Mouse (Mus musculus) ES-E14 (cell line): ENCODE measurements around the gene Megf11. TPM values are rescaled to one million over a fixed set of nuclear protein-coding genes. Genes with fewer than 3 reads are reported as not detected.

Experiments used
- DNase-seq: peaks from one replicate; pipeline ENCODE4 v3.0.0-alpha.2; 2013; ENCODE audit warnings: low read depth, low spot score
- H3K27ac ChIP-seq: 2 replicates; pipeline ENCODE4 v1.5.1; 2012; ENCODE audit warnings: low read depth, mild to moderate bottlenecking, low read length, moderate library complexity, mixed read lengths; ENCODE audit not compliant: poor library complexity, insufficient read depth, severe bottlenecking
- H3K36me3 ChIP-seq: 2 replicates; pipeline ENCODE4 v1.6.1; 2012; ENCODE audit warnings: mild to moderate bottlenecking, low read length, moderate library complexity, mixed read lengths; ENCODE audit not compliant: control insufficient read depth, poor library complexity, insufficient read depth, severe bottlenecking
- H3K4me1 ChIP-seq, 2 experiments: fragments of 150-350 bp in 1 of 2; sonication (generic) in 1 of 2; 2 replicates each; pipeline ENCODE4 v1.6.1; 2012; ENCODE audit warnings: low read length in 2 of 2, mild to moderate bottlenecking in 1 of 2, mixed read lengths in 1 of 2; ENCODE audit not compliant: control insufficient read depth in 2 of 2, insufficient read depth in 2 of 2, poor library complexity in 1 of 2
- H3K4me3 ChIP-seq, 2 experiments: fragments of 150-350 bp in 1 of 2; sonication (generic) in 1 of 2; 2 replicates each; pipeline ENCODE4 v1.5.1; 2012; ENCODE audit warnings: low read length in 2 of 2, low read depth in 1 of 2, mild to moderate bottlenecking in 1 of 2, mixed read lengths in 1 of 2; ENCODE audit not compliant: insufficient read depth in 1 of 2, poor library complexity in 1 of 2, severe bottlenecking in 1 of 2
- H3K9ac ChIP-seq: 2 replicates; pipeline ENCODE4 v1.6.1; 2012; ENCODE audit warnings: low read depth, mild to moderate bottlenecking, low read length, mixed read lengths; ENCODE audit not compliant: poor library complexity, insufficient read depth, severe bottlenecking
- H3K9me3 ChIP-seq: fragments of 150-350 bp; sonication (generic); 2 replicates; pipeline ENCODE4 v1.6.1; 2012; ENCODE audit warnings: low read depth, mild to moderate bottlenecking, low read length; ENCODE audit not compliant: control insufficient read depth, insufficient read depth
- CHD2 ChIP-seq: IDR thresholded peaks from 2 replicates; pipeline ENCODE4 v1.6.1; 2014; ENCODE audit warnings: mild to moderate bottlenecking, low read depth, low read length, inconsistent platforms
- HCFC1 ChIP-seq: IDR thresholded peaks from 2 replicates; pipeline ENCODE4 v1.6.1; 2012; ENCODE audit warnings: low read length, inconsistent platforms, borderline replicate concordance; ENCODE audit not compliant: insufficient read depth
- MAFK ChIP-seq: IDR thresholded peaks from 2 replicates; pipeline ENCODE4 v1.6.1; 2014; ENCODE audit warnings: mild to moderate bottlenecking, low read depth, low read length, inconsistent platforms; ENCODE audit not compliant: insufficient read depth
- ZC3H11A ChIP-seq: IDR thresholded peaks from 2 replicates; pipeline ENCODE4 v1.6.1; 2012; ENCODE audit warnings: low read depth, mild to moderate bottlenecking, inconsistent platforms, low read length, borderline replicate concordance
- ZNF384 ChIP-seq: IDR thresholded peaks from 2 replicates; pipeline ENCODE4 v1.6.1; 2012; ENCODE audit warnings: low read depth, low read length, inconsistent platforms
- in situ Hi-C, 2 experiments: fragments of 600-800 bp; cut with MboI; formaldehyde crosslinking; loops; one replicate each; pipeline ENCODE4 v1.15.1; 2025; ENCODE audit warnings: low sequenced_read_pairs in 2 of 2, inconsistent platforms in 1 of 2; ENCODE audit not compliant: unreplicated experiment in 2 of 2
- total RNA-seq: library from RNA; depleted of rRNA; stranded (reverse); fragments of 300-350 nt; gene quantifications from 2 replicates; pipeline ENCODE4 v1.2.3, GENCODE M21; 2012

The Megf11 gene
- total RNA-seq, 1 experiment: 7.5 TPM

- Histone ChIP-seq H3K4me3 (no peak overlapping the region), H3K9me3 (no peaks in the 10 kb centered on the region), H3K9ac (no peak overlapping the region), H3K4me1 (peaks cover 0 to 3% of the 10 kb centered on the region in 2 experiments; a peak in 1 of 4 replicates), H3K36me3 (no peaks in the 10 kb centered on the region), H3K27ac (no peak overlapping the region)
- DNase-seq: no peak
- in situ Hi-C loops: no loop called here
- TF ChIP-seq MAFK (no peak), HCFC1 (no peak), ZNF384 (no peak), ZC3H11A (no peak)
Observed at GRCm38 (mm10) chr9:64466090-64466489, 80.7 kb downstream of the Megf11 start.

- in situ Hi-C loops: no loop called here
- Histone ChIP-seq H3K36me3 (no peaks in the 10 kb centered on the region), H3K9ac (no peak overlapping the region), H3K4me1 (peaks cover 0 to 3% of the 10 kb centered on the region in 2 experiments; a peak in 1 of 4 replicates), H3K4me3 (no peak overlapping the region), H3K27ac (no peak overlapping the region), H3K9me3 (no peaks in the 10 kb centered on the region)
- DNase-seq: no peak
- no peak for TF ChIP-seq HCFC1
- TF ChIP-seq CHD2: no peak
- no peak for TF ChIP-seq ZNF384
- TF ChIP-seq ZC3H11A: no peak
- no peak for TF ChIP-seq MAFK
Observed at GRCm38 (mm10) chr9:64466564-64466963, 81.1 kb downstream of the Megf11 start.

GRCm38 (mm10) chr9:64470806-64471205 is 85.4 kb downstream of the Megf11 start:
- Histone ChIP-seq H3K9ac (no peak overlapping the region), H3K4me1 (no peaks in the 10 kb centered on the region), H3K9me3 (no peaks in the 10 kb centered on the region), H3K36me3 (no peaks in the 10 kb centered on the region), H3K4me3 (no peak overlapping the region), H3K27ac (no peak overlapping the region)
- DNase-seq: no peak
- in situ Hi-C loops: no loop called here
- TF ChIP-seq CHD2 (no peak), HCFC1 (no peak), ZNF384 (no peak), MAFK (no peak), ZC3H11A (no peak)

GRCm38 (mm10) chr9:64471336-64471735 is 85.9 kb downstream of the Megf11 start:
- Histone ChIP-seq H3K36me3 (no peaks in the 10 kb centered on the region), H3K4me3 (no peak overlapping the region), H3K27ac (no peak overlapping the region), H3K9me3 (no peaks in the 10 kb centered on the region), H3K4me1 (no peaks in the 10 kb centered on the region), H3K9ac (no peak overlapping the region)
- DNase-seq: no peak
- in situ Hi-C loops: no loop called here
- TF ChIP-seq HCFC1 (no peak), MAFK (no peak), CHD2 (no peak), ZNF384 (no peak), ZC3H11A (no peak)

- Histone ChIP-seq H3K27ac (no peak overlapping the region), H3K9ac (no peak overlapping the region), H3K4me1 (no peaks in the 10 kb centered on the region), H3K4me3 (no peak overlapping the region), H3K9me3 (no peaks in the 10 kb centered on the region), H3K36me3 (no peaks in the 10 kb centered on the region)
- DNase-seq: no peak
- TF ChIP-seq ZC3H11A: no peak
- no peak for TF ChIP-seq MAFK
- in situ Hi-C loops: no loop called here
Observed at GRCm38 (mm10) chr9:64472165-64472564, 86.7 kb downstream of the Megf11 start.
